Mouse (Mus musculus): ENCODE data around the gene Gne. TPM values are rescaled to one million over a fixed set of nuclear protein-coding genes. Genes with fewer than 3 reads are reported as not detected.

Gene Gne
- polyA plus RNA-seq, 1 experiment: 15.1 TPM

GRCm38 (mm10) chr4:44029661-44030066 is 54.3 kb downstream of the Gne start:
- Histone ChIP-seq H3K27me3 (ENCODE audit: control insufficient read depth, insufficient read depth, insufficient read length) (no peaks in the 10 kb centered on the region), H3ac (ENCODE audit: control insufficient read depth, insufficient read length, low read depth) (no peak overlapping the region), H3K36me3 (ENCODE audit: control insufficient read depth, insufficient read depth) (peaks cover 91% of the 10 kb centered on the region), H3K79me2 (ENCODE audit: control insufficient read depth, insufficient read depth) (no peaks in the 10 kb centered on the region), H3K79me3 (ENCODE audit: low read depth) (peaks cover 4% of the 10 kb centered on the region), H3K4me3 (ENCODE audit: insufficient read depth, poor library complexity, severe bottlenecking) (no peak overlapping the region)
- TF ChIP-seq MAX (IDR thresholded peaks at IDR 0.05) (no peak), CEBPB (IDR thresholded peaks at IDR 0.05; ENCODE audit: low read depth) (no peak), MYOD1 (IDR thresholded peaks at IDR 0.05; ENCODE audit: control insufficient read depth, insufficient read length, low read depth) (no peak), CTCF (IDR thresholded peaks at IDR 0.05; ENCODE audit: control insufficient read depth, insufficient read depth, insufficient read length) (no peak), USF1 (IDR thresholded peaks at IDR 0.05; ENCODE audit: low read depth) (no peak), MYOG (IDR thresholded peaks at IDR 0.05; ENCODE audit: control insufficient read depth, extremely low read depth, insufficient read length) (no peak)

- peaks cover 4% of the 10 kb centered on the region for H3K79me3 ChIP-seq (ENCODE audit: low read depth)
- H3K4me3 ChIP-seq (ENCODE audit: insufficient read depth, poor library complexity, severe bottlenecking): no peak overlapping the region
- H3K27me3 ChIP-seq (ENCODE audit: control insufficient read depth, insufficient read depth, insufficient read length): no peaks in the 10 kb centered on the region
- TF ChIP-seq FOSL1 (IDR thresholded peaks at IDR 0.05; ENCODE audit: insufficient read depth, low read length, poor library complexity, severe bottlenecking) (no peak), CEBPB (IDR thresholded peaks at IDR 0.05; ENCODE audit: low read depth) (no peak), MYOD1 (IDR thresholded peaks at IDR 0.05; ENCODE audit: control insufficient read depth, insufficient read length, low read depth) (no peak)
- H3ac ChIP-seq (ENCODE audit: control insufficient read depth, insufficient read length, low read depth): no peak overlapping the region
- H3K79me2 ChIP-seq (ENCODE audit: control insufficient read depth, insufficient read depth): peaks cover 5% of the 10 kb centered on the region
- H3K36me3 ChIP-seq (ENCODE audit: control insufficient read depth, insufficient read depth): peaks cover 98% of the 10 kb centered on the region
Observed at GRCm38 (mm10) chr4:44028303-44029135, 55.5 kb downstream of the Gne start.

- no peak overlapping the region for H3ac ChIP-seq (ENCODE audit: control insufficient read depth, insufficient read length, low read depth)
- no peaks in the 10 kb centered on the region for H3K27me3 ChIP-seq (ENCODE audit: control insufficient read depth, insufficient read depth, insufficient read length)
- TF ChIP-seq MYOD1 (IDR thresholded peaks at IDR 0.05; ENCODE audit: control insufficient read depth, insufficient read length, low read depth): no peak
- no peak for TF ChIP-seq MAX (IDR thresholded peaks at IDR 0.05)
- TF ChIP-seq CTCF (IDR thresholded peaks at IDR 0.05; ENCODE audit: control insufficient read depth, insufficient read depth, insufficient read length): no peak
- TF ChIP-seq USF1 (IDR thresholded peaks at IDR 0.05; ENCODE audit: low read depth): no peak
- no peak for TF ChIP-seq FOSL1 (IDR thresholded peaks at IDR 0.05; ENCODE audit: insufficient read depth, low read length, poor library complexity, severe bottlenecking)
- no peak for TF ChIP-seq CEBPB (IDR thresholded peaks at IDR 0.05; ENCODE audit: low read depth)
- TF ChIP-seq MYOG (IDR thresholded peaks at IDR 0.05; ENCODE audit: control insufficient read depth, extremely low read depth, insufficient read length): no peak
- peaks cover 15% of the 10 kb centered on the region for H3K79me3 ChIP-seq (ENCODE audit: low read depth)
- peaks cover 98% of the 10 kb centered on the region for H3K36me3 ChIP-seq (ENCODE audit: control insufficient read depth, insufficient read depth)
- peaks cover 34% of the 10 kb centered on the region for H3K79me2 ChIP-seq (ENCODE audit: control insufficient read depth, insufficient read depth)
- H3K4me3 ChIP-seq (ENCODE audit: insufficient read depth, poor library complexity, severe bottlenecking): no peak overlapping the region
Observed at GRCm38 (mm10) chr4:44025570-44025969, 58.4 kb downstream of the Gne start.

- no peak overlapping the region for H3K4me3 ChIP-seq (ENCODE audit: insufficient read depth, poor library complexity, severe bottlenecking)
- peaks cover 15% of the 10 kb centered on the region for H3K79me3 ChIP-seq (ENCODE audit: low read depth)
- peaks cover 48% of the 10 kb centered on the region for H3K79me2 ChIP-seq (ENCODE audit: control insufficient read depth, insufficient read depth)
- no peak overlapping the region for H3ac ChIP-seq (ENCODE audit: control insufficient read depth, insufficient read length, low read depth)
- H3K27me3 ChIP-seq (ENCODE audit: control insufficient read depth, insufficient read depth, insufficient read length): no peaks in the 10 kb centered on the region
- TF ChIP-seq MAX (IDR thresholded peaks at IDR 0.05): no peak
- TF ChIP-seq CEBPB (IDR thresholded peaks at IDR 0.05; ENCODE audit: low read depth): no peak
- TF ChIP-seq CTCF (IDR thresholded peaks at IDR 0.05; ENCODE audit: control insufficient read depth, insufficient read depth, insufficient read length): no peak
- no peak for TF ChIP-seq MYOG (IDR thresholded peaks at IDR 0.05; ENCODE audit: control insufficient read depth, extremely low read depth, insufficient read length)
- TF ChIP-seq MYOD1 (IDR thresholded peaks at IDR 0.05; ENCODE audit: control insufficient read depth, insufficient read length, low read depth): no peak
- no peak for TF ChIP-seq FOSL1 (IDR thresholded peaks at IDR 0.05; ENCODE audit: insufficient read depth, low read length, poor library complexity, severe bottlenecking)
- no peak for TF ChIP-seq USF1 (IDR thresholded peaks at IDR 0.05; ENCODE audit: low read depth)
- peaks cover 98% of the 10 kb centered on the region for H3K36me3 ChIP-seq (ENCODE audit: control insufficient read depth, insufficient read depth)
Observed at GRCm38 (mm10) chr4:44024241-44024640, 59.7 kb downstream of the Gne start.

- peaks cover 20% of the 10 kb centered on the region for H3K79me3 ChIP-seq (ENCODE audit: low read depth)
- TF ChIP-seq MYOD1 (IDR thresholded peaks at IDR 0.05; ENCODE audit: control insufficient read depth, insufficient read length, low read depth) (no peak), FOSL1 (IDR thresholded peaks at IDR 0.05; ENCODE audit: insufficient read depth, low read length, poor library complexity, severe bottlenecking) (no peak), MAX (IDR thresholded peaks at IDR 0.05) (no peak), USF1 (IDR thresholded peaks at IDR 0.05; ENCODE audit: low read depth) (no peak), CTCF (IDR thresholded peaks at IDR 0.05; ENCODE audit: control insufficient read depth, insufficient read depth, insufficient read length) (no peak), MYOG (IDR thresholded peaks at IDR 0.05; ENCODE audit: control insufficient read depth, extremely low read depth, insufficient read length) (no peak), CEBPB (IDR thresholded peaks at IDR 0.05; ENCODE audit: low read depth) (no peak)
- no peak overlapping the region for H3K4me3 ChIP-seq (ENCODE audit: insufficient read depth, poor library complexity, severe bottlenecking)
- peaks cover 99% of the 10 kb centered on the region for H3K36me3 ChIP-seq (ENCODE audit: control insufficient read depth, insufficient read depth)
- H3K27me3 ChIP-seq (ENCODE audit: control insufficient read depth, insufficient read depth, insufficient read length): no peaks in the 10 kb centered on the region
- peaks cover 53% of the 10 kb centered on the region for H3K79me2 ChIP-seq (ENCODE audit: control insufficient read depth, insufficient read depth)
- H3ac ChIP-seq (ENCODE audit: control insufficient read depth, insufficient read length, low read depth): no peak overlapping the region
Observed at GRCm38 (mm10) chr4:44023681-44024080, 60.3 kb downstream of the Gne start.

Data from C2C12 (cell line).